Mouse (Mus musculus) embryo, embryonic 11.5 days (tissue): ENCODE results near the gene Hdac5.
"Not testable (repeated sequence)": the region's sequence is repeated elsewhere in the genome, so short reads cannot be mapped to it uniquely, and the experiment has no call there.

Experiments used
- DNase-seq: peaks from one replicate; pipeline ENCODE4 v3.0.0-alpha.2; 2012; ENCODE audit warnings: low read depth, low spot score

The Hdac5 gene

GRCm38 (mm10) chr11:102185677-102186076, 44.3 kb downstream of the Hdac5 start:
- DNase-seq, result no peak

- DNase-seq, result peak; percentile 92
Measured at GRCm38 (mm10) chr11:102184646-102185495, 45.1 kb downstream of the Hdac5 start, which contains the start of gene Lsm12. Gene Lsm12 (minus strand): TSS chr11:102185296.

- DNase-seq, result no peak
Measured at GRCm38 (mm10) chr11:102184253-102184645, 45.7 kb downstream of the Hdac5 start.

GRCm38 (mm10) chr11:102179836-102180235, 50.1 kb downstream of the Hdac5 start:
- DNase-seq, result no peak

- no peak for DNase-seq
Measured at GRCm38 (mm10) chr11:102168689-102169088, 61.3 kb downstream of the Hdac5 start.

- no peak for DNase-seq
Measured at GRCm38 (mm10) chr11:102167539-102167938, 62.4 kb downstream of the Hdac5 start.

GRCm38 (mm10) chr11:102165971-102166722, 63.8 kb downstream of the Hdac5 start:
- no peak for DNase-seq

- DNase-seq, result no peak
Measured at GRCm38 (mm10) chr11:102159781-102160180, 70.2 kb downstream of the Hdac5 start.

GRCm38 (mm10) chr11:102158024-102158423, 71.9 kb downstream of the Hdac5 start:
- DNase-seq, result not testable (repeated sequence)

GRCm38 (mm10) chr11:102156786-102157089, 73.2 kb downstream of the Hdac5 start:
- no peak for DNase-seq

GRCm38 (mm10) chr11:102156039-102156785, 73.8 kb downstream of the Hdac5 start, which contains the start of gene Tmem101:
Gene Tmem101 (minus strand): TSS chr11:102156404.
- peak; percentile 86 for DNase-seq

- no peak for DNase-seq
Measured at GRCm38 (mm10) chr11:102147213-102147989, 82.6 kb downstream of the Hdac5 start.

GRCm38 (mm10) chr11:102146531-102146930, 83.4 kb downstream of the Hdac5 start:
- DNase-seq, result no peak

GRCm38 (mm10) chr11:102146005-102146404, 84.0 kb downstream of the Hdac5 start:
- DNase-seq, result no peak

GRCm38 (mm10) chr11:102145471-102146001, 84.4 kb downstream of the Hdac5 start, which contains the start of gene Nags:
Gene Nags (plus strand): TSS chr11:102145513.
- no peak for DNase-seq

GRCm38 (mm10) chr11:102144957-102145470, 85.0 kb downstream of the Hdac5 start:
- DNase-seq, result no peak
